Mouse (Mus musculus): ENCODE results near the gene Foxp1.

Gene Foxp1

GRCm38 (mm10) chr6:99275381-99276296, 246.9 kb downstream of the Foxp1 start:
- no peak for DNase-seq

GRCm38 (mm10) chr6:99274667-99275066, 247.9 kb downstream of the Foxp1 start:
- no peak for DNase-seq

GRCm38 (mm10) chr6:99274222-99274621, 248.3 kb downstream of the Foxp1 start:
- no peak for DNase-seq

GRCm38 (mm10) chr6:99273177-99273576, 249.3 kb downstream of the Foxp1 start:
- no peak for DNase-seq

GRCm38 (mm10) chr6:99272174-99272573, 250.3 kb downstream of the Foxp1 start:
- DNase-seq: no peak

- no peak for DNase-seq
Observed at GRCm38 (mm10) chr6:99271741-99272140, 250.8 kb downstream of the Foxp1 start.

GRCm38 (mm10) chr6:99269921-99270320, 252.6 kb downstream of the Foxp1 start:
- DNase-seq: no peak

- peak; percentile 17 for DNase-seq
Observed at GRCm38 (mm10) chr6:99268171-99269061, 254.1 kb downstream of the Foxp1 start.

GRCm38 (mm10) chr6:99265945-99266656, 256.4 kb downstream of the Foxp1 start:
- no peak for DNase-seq

GRCm38 (mm10) chr6:99265173-99265572, 257.3 kb downstream of the Foxp1 start:
- no peak for DNase-seq

GRCm38 (mm10) chr6:99264192-99265093, 258.1 kb downstream of the Foxp1 start:
- DNase-seq: no peak

- DNase-seq: no peak
Observed at GRCm38 (mm10) chr6:99263886-99264185, 258.7 kb downstream of the Foxp1 start.

GRCm38 (mm10) chr6:99263061-99263885, 259.2 kb downstream of the Foxp1 start:
- no peak for DNase-seq

GRCm38 (mm10) chr6:99261737-99262130, 260.8 kb downstream of the Foxp1 start:
- DNase-seq: no peak

GRCm38 (mm10) chr6:99260941-99261736, 261.4 kb downstream of the Foxp1 start:
- DNase-seq: no peak

- DNase-seq: no peak
Observed at GRCm38 (mm10) chr6:99258346-99258745, 264.2 kb downstream of the Foxp1 start.

- DNase-seq: no peak
Observed at GRCm38 (mm10) chr6:99257676-99258075, 264.8 kb downstream of the Foxp1 start.

GRCm38 (mm10) chr6:99253331-99253730, 269.2 kb downstream of the Foxp1 start:
- no peak for DNase-seq

- DNase-seq: no peak
Observed at GRCm38 (mm10) chr6:99252816-99253215, 269.7 kb downstream of the Foxp1 start.

GRCm38 (mm10) chr6:99251924-99252323, 270.6 kb downstream of the Foxp1 start:
- no peak for DNase-seq
